Mouse (Mus musculus) liver, embryonic 16.5 days (tissue): ENCODE data around the gene Wdr72. TPM values are rescaled to one million over a fixed set of nuclear protein-coding genes. Genes with fewer than 3 reads are reported as not detected.
A peak's percentile ranks its signal among the peaks of the same experiment; 100 is the strongest.

ENCODE experiments used
- ATAC-seq: fragments of 200-750 bp; cut with Nextera tagmentation; 2 replicates; pipeline ENCODE4 v1.8.0; 2017; ENCODE audit warnings: low read depth, mild to moderate bottlenecking, moderate number of reproducible peaks, moderate library complexity
- H3K27ac ChIP-seq: fragments of 300-500 bp; sonication (generic); 2 replicates; pipeline ENCODE4 v1.5.1; 2014; ENCODE audit warnings: mild to moderate bottlenecking, low read length
- H3K27me3 ChIP-seq: fragments of 300-500 bp; sonication (generic); 2 replicates; pipeline ENCODE4 v1.6.1; 2014; ENCODE audit warnings: low read depth, low read length, mixed read lengths; ENCODE audit not compliant: control insufficient read depth, insufficient read depth
- H3K36me3 ChIP-seq: fragments of 300-500 bp; sonication (generic); 2 replicates; pipeline ENCODE4 v1.6.1; 2014; ENCODE audit warnings: mild to moderate bottlenecking; ENCODE audit not compliant: control insufficient read depth, insufficient read depth
- H3K4me1 ChIP-seq: fragments of 300-500 bp; sonication (generic); 2 replicates; pipeline ENCODE4 v1.6.1; 2014; ENCODE audit warnings: low read depth, low read length, mixed read lengths; ENCODE audit not compliant: control insufficient read depth
- H3K4me2 ChIP-seq: fragments of 300-500 bp; sonication (generic); 2 replicates; pipeline ENCODE4 v1.6.1; 2014; ENCODE audit warnings: low read depth, low read length, mixed read lengths
- H3K4me3 ChIP-seq: fragments of 300-500 bp; sonication (generic); 2 replicates; pipeline ENCODE4 v1.5.1; 2014; ENCODE audit warnings: low read depth, mild to moderate bottlenecking, low read length
- H3K9ac ChIP-seq: fragments of 300-500 bp; sonication (generic); 2 replicates; pipeline ENCODE4 v1.6.1; 2014; ENCODE audit warnings: low read depth, low read length
- H3K9me3 ChIP-seq: fragments of 300-500 bp; sonication (generic); replicated peaks from 2 replicates; pipeline ENCODE4 v1.6.1; 2016; ENCODE audit warnings: low read length; ENCODE audit not compliant: control insufficient read depth
- WGBS: fragments of 180-500 bp; shearing (Covaris S2); extraction: QIAGEN DNeasy Blood & Tissue Kit; methylation state at CpG from one replicate; pipeline ENCODE4 v1.1.7; 2014; ENCODE audit not compliant: insufficient replicate concordance; 5-methylcytosine and 5-hydroxymethylcytosine counted together
- polyA plus RNA-seq: library from polyadenylated mRNA; unstranded; fragments of >200 nt; fragmentation: Nextera tagmentation; extraction: Ambion mirVana; gene quantifications from 2 replicates; pipeline ENCODE4 v1.2.1, GENCODE M21; 2015

Wdr72 gene
- polyA plus RNA-seq, result 0.04 TPM in 1 of 2 replicates, not detected in the other

DNA sequence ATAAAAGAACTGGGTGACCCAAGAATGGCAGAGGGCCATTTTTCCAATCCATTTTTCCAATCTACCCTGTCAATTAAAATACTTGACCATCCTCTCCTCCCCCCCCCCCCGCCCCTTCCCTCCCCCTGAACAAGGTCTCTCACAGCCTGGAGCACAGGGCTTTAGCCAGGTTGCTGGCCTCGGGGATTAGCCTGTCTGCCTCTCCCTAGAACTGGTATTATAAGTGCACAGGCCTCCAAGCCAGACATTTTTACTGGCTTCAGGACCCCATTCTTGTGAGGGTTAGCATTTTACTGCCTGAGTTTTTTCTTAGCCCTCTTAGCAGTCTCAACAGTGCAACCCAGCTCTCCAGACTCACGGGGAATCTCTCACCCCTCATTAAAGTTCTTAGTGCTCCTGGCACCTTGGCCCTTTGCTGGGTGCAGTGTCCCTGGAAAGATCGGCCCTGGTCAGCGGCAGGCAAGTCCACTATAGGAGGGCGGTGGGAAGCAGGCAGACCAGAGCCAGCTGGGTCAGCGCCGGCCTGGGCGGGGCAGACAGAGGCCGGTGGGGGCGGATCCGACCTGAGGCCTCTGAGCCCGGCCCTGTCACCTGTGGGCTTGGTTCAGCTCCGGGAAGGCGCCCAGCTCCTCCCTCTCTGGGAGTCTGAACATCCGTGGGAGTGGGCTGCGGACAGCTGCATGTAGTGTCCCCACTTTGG lies at the start of gene Wdr72:
Gene Wdr72 (plus strand): TSS at position 596 of the 700 bp plus-strand sequence.
- no peaks in the 10 kb centered on the region for H3K9me3 ChIP-seq
- WGBS, result 7% methylated on average over 16 of the region's 17 CpGs
- no peak within 1 kb of the TSS for H3K27ac ChIP-seq
- no peak within 1 kb of the TSS for H3K9ac ChIP-seq
- H3K4me3 ChIP-seq, result peak within 1 kb of the TSS; percentile 40
- peak within 1 kb of the TSS; percentile 47 for H3K4me2 ChIP-seq
- no peak for ATAC-seq
- no peaks in the 10 kb centered on the region for H3K4me1 ChIP-seq
- no peaks in the 10 kb centered on the region for H3K36me3 ChIP-seq
- H3K27me3 ChIP-seq, result no peaks in the 10 kb centered on the region

DNA sequence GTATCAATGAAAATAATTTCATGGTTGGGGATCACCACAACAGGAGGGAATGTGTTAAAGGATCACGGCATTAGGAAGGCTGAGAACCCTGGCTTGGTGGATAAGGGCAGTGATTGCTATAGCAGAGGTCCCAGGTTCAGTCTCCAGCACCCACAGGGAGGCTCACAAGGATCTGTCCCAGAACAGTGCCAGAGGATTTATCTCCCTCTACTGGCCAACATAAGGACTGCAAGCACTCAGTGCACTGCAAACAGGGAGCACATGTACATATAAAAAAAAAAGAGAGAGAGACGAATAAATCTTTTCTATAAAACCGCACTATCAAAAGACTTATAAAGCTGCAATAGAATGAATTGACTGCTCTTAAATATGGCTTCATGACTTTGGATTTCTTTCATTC lies 43.9 kb upstream of the Wdr72 start:
- no peaks in the 10 kb centered on the region for H3K9me3 ChIP-seq
- no peak overlapping the region for H3K27ac ChIP-seq
- no peak for ATAC-seq
- no peaks in the 10 kb centered on the region for H3K4me1 ChIP-seq
- WGBS, result 54% methylated on average over 3 of the region's 3 CpGs
- no peak overlapping the region for H3K9ac ChIP-seq
- no peaks in the 10 kb centered on the region for H3K36me3 ChIP-seq
- no peak overlapping the region for H3K4me2 ChIP-seq
- H3K4me3 ChIP-seq, result no peak overlapping the region
- no peaks in the 10 kb centered on the region for H3K27me3 ChIP-seq

- H3K27me3 ChIP-seq, result no peaks in the 10 kb centered on the region
- 58% methylated on average over 10 of the region's 10 CpGs for WGBS
- H3K9ac ChIP-seq, result no peak overlapping the region
- no peaks in the 10 kb centered on the region for H3K4me1 ChIP-seq
- no peaks in the 10 kb centered on the region for H3K36me3 ChIP-seq
- ATAC-seq, result no peak
- H3K4me2 ChIP-seq, result no peak overlapping the region
- no peaks in the 10 kb centered on the region for H3K9me3 ChIP-seq
- H3K27ac ChIP-seq, result no peak overlapping the region
- no peak overlapping the region for H3K4me3 ChIP-seq
These were observed 43.4 kb upstream of the Wdr72 start for GRCm38 (mm10) chr9:74066766-74067165.

- no peak overlapping the region for H3K9ac ChIP-seq
- WGBS, result 60% methylated on average over 2 of the region's 2 CpGs
- no peaks in the 10 kb centered on the region for H3K36me3 ChIP-seq
- H3K27ac ChIP-seq, result no peak overlapping the region
- H3K9me3 ChIP-seq, result no peaks in the 10 kb centered on the region
- no peaks in the 10 kb centered on the region for H3K4me1 ChIP-seq
- H3K4me3 ChIP-seq, result no peak overlapping the region
- no peak overlapping the region for H3K4me2 ChIP-seq
- ATAC-seq, result no peak
- H3K27me3 ChIP-seq, result no peaks in the 10 kb centered on the region
These were observed 34.2 kb upstream of the Wdr72 start for GRCm38 (mm10) chr9:74075958-74076357.

DNA sequence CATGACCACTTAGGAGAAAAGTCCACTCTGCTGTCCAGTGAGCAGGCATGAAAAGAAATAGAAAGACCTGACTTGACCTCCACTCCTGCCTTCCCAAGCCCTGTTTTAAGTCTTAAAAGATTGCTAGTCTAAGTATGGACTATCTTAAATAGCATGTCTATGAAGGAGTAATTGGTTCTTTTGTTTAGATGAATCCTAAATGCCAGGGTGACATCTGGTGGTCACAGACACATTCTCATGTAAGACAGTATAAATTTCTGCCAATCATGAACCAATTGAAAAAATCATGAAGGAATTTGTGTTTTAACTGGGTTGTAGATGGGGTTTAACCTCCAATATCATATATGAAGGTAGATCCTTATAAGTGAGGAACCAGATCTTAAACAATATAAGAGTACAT lies 31.7 kb upstream of the Wdr72 start:
- Histone ChIP-seq H3K4me2 (no peak overlapping the region), H3K4me1 (no peaks in the 10 kb centered on the region), H3K9me3 (no peaks in the 10 kb centered on the region), H3K27me3 (no peaks in the 10 kb centered on the region), H3K36me3 (no peaks in the 10 kb centered on the region), H3K27ac (no peak overlapping the region), H3K4me3 (no peak overlapping the region), H3K9ac (no peak overlapping the region)
- ATAC-seq, result no peak

GRCm38 (mm10) chr9:74080241-74080640 lies 29.9 kb upstream of the Wdr72 start:
- Histone ChIP-seq H3K27me3 (no peaks in the 10 kb centered on the region), H3K36me3 (no peaks in the 10 kb centered on the region), H3K9me3 (no peaks in the 10 kb centered on the region), H3K4me2 (no peak overlapping the region), H3K27ac (no peak overlapping the region), H3K4me1 (no peaks in the 10 kb centered on the region), H3K9ac (no peak overlapping the region), H3K4me3 (no peak overlapping the region)
- 29% methylated on average over 5 of the region's 5 CpGs for WGBS
- ATAC-seq, result no peak

DNA sequence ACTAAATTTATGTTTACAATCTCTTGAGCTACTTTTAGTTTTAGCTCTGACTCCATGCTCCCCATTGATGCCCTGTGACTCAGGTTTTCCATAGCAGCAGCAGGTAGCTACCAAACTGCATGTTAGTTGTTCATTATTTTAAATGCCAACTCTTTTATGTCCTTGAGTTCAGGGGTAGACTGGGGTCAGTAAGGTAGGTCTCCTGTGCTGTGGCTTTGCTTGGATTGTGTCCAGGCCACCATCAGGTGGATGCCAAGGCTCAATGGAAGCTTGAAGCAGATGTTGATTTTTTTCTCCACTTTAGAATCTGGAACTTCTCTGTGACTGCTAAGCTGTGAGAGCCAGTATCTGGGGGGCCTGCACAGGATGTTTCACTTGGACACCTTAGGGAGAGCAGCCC lies 8.6 kb upstream of the Wdr72 start:
- Histone ChIP-seq H3K27me3 (no peaks in the 10 kb centered on the region), H3K36me3 (no peaks in the 10 kb centered on the region), H3K4me3 (no peak overlapping the region), H3K27ac (no peak overlapping the region), H3K9ac (no peak overlapping the region), H3K4me1 (no peaks in the 10 kb centered on the region), H3K4me2 (no peak overlapping the region), H3K9me3 (no peaks in the 10 kb centered on the region)
- no peak for ATAC-seq

- Histone ChIP-seq H3K36me3 (no peaks in the 10 kb centered on the region), H3K9ac (no peak overlapping the region), H3K4me2 (no peak overlapping the region), H3K4me3 (no peak overlapping the region), H3K9me3 (no peaks in the 10 kb centered on the region), H3K27ac (no peak overlapping the region), H3K27me3 (no peaks in the 10 kb centered on the region), H3K4me1 (no peaks in the 10 kb centered on the region)
- WGBS, result 71% methylated on average over 1 of the region's 1 CpGs
- ATAC-seq, result no peak
These were observed 7.5 kb upstream of the Wdr72 start for GRCm38 (mm10) chr9:74102615-74103014.

DNA sequence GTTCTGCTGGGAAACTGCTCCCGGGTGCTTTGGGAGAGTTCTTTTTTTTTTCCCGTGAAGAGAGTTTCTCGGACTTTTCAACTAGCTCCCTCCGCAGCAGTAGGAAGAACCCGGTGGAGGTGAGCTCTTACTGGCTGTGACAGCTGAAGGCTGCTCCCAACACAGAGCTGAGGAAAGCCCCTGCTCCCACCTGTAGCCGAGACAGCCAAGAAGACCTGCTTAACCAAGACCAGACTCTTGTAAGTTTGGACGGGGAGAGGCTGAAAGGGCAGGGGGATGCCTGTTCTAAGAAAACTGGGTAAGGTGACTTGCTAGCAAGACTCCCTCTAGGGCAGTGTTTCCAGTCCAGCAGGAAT lies 283 bp downstream of the Wdr72 start:
- Histone ChIP-seq H3K36me3 (no peaks in the 10 kb centered on the region), H3K27ac (no peak overlapping the region), H3K4me1 (no peaks in the 10 kb centered on the region), H3K4me3 (peak overlapping the region; percentile 40), H3K9me3 (no peaks in the 10 kb centered on the region), H3K27me3 (no peaks in the 10 kb centered on the region), H3K4me2 (peak overlapping the region; percentile 47), H3K9ac (no peak overlapping the region)
- WGBS, result 6% methylated on average over 7 of the region's 7 CpGs
- ATAC-seq, result no peak
